Mouse (Mus musculus): ENCODE results near the gene Gp1bb. TPM values are rescaled to one million over a fixed set of nuclear protein-coding genes. Genes with fewer than 3 reads are reported as not detected.

Gp1bb gene
- polyA plus RNA-seq, 1 experiment from 2014 or later = 8.8 TPM

- no peaks in the 10 kb centered on the region for H3K36me3 ChIP-seq (ENCODE audit: insufficient read depth, low read length)
- peak overlapping the region; percentile 76 for H3K4me2 ChIP-seq (replicated peaks; ENCODE audit: low read depth, low read length)
- DNase-seq (ENCODE audit: low spot score) (no peak), ATAC-seq (0 out of 2 replicates have a peak, but pooled peaks have one; percentile 2)
- TF ChIP-seq CTCF (IDR thresholded peaks at IDR 0.05) (no peak), EP300 (IDR thresholded peaks at IDR 0.05) (no peak)
- H3K27ac ChIP-seq (ENCODE audit: low read length) = no peak overlapping the region
- H3K9ac ChIP-seq (replicated peaks; ENCODE audit: low read depth) = no peak overlapping the region
- H3K9me3 ChIP-seq (ENCODE audit: low read length) = no peaks in the 10 kb centered on the region
- 21% methylated on average over 25 of the region's 26 CpGs for WGBS
- H3K4me3 ChIP-seq (ENCODE audit: low read depth, low read length) = peak overlapping the region; percentile 41
- peaks cover 12% of the 10 kb centered on the region for H3K4me1 ChIP-seq (ENCODE audit: insufficient read depth, low read depth, low read length)
- peaks cover 38% of the 10 kb centered on the region for H3K27me3 ChIP-seq (replicated peaks; ENCODE audit: insufficient read depth, low read length)
These were observed 3.6 kb upstream of the Gp1bb start for GRCm38 (mm10) chr16:18625791-18626311.

- DNase-seq (ENCODE audit: low spot score) (no peak), ATAC-seq (no peak)
- Histone ChIP-seq H3K4me1 (ENCODE audit: insufficient read depth, low read depth, low read length) (peaks cover 14% of the 10 kb centered on the region), H3K4me2 (replicated peaks; ENCODE audit: low read depth, low read length) (no peak overlapping the region), H3K36me3 (ENCODE audit: insufficient read depth, low read length) (no peaks in the 10 kb centered on the region), H3K4me3 (ENCODE audit: low read depth, low read length) (no peak overlapping the region), H3K27ac (ENCODE audit: low read length) (no peak overlapping the region), H3K27me3 (replicated peaks; ENCODE audit: insufficient read depth, low read length) (peaks cover 45% of the 10 kb centered on the region), H3K9ac (replicated peaks; ENCODE audit: low read depth) (no peak overlapping the region), H3K9me3 (ENCODE audit: low read length) (no peaks in the 10 kb centered on the region)
- WGBS = 69% methylated on average over 14 of the region's 14 CpGs
- TF ChIP-seq CTCF (IDR thresholded peaks at IDR 0.05) (no peak), EP300 (IDR thresholded peaks at IDR 0.05) (no peak)
These were observed 2.9 kb upstream of the Gp1bb start for GRCm38 (mm10) chr16:18625097-18625496.

- no peak overlapping the region for H3K9ac ChIP-seq (replicated peaks; ENCODE audit: low read depth)
- no peaks in the 10 kb centered on the region for H3K9me3 ChIP-seq (ENCODE audit: low read length)
- 65% methylated on average over 12 of the region's 15 CpGs for WGBS
- H3K36me3 ChIP-seq (ENCODE audit: insufficient read depth, low read length) = no peaks in the 10 kb centered on the region
- no peak for TF ChIP-seq CTCF (IDR thresholded peaks at IDR 0.05)
- ATAC-seq (no peak), DNase-seq (ENCODE audit: low spot score) (no peak)
- peaks cover 49% of the 10 kb centered on the region for H3K27me3 ChIP-seq (replicated peaks; ENCODE audit: insufficient read depth, low read length)
- peaks cover 14% of the 10 kb centered on the region for H3K4me1 ChIP-seq (ENCODE audit: insufficient read depth, low read depth, low read length)
- no peak overlapping the region for H3K27ac ChIP-seq (ENCODE audit: low read length)
- no peak overlapping the region for H3K4me3 ChIP-seq (ENCODE audit: low read depth, low read length)
- H3K4me2 ChIP-seq (replicated peaks; ENCODE audit: low read depth, low read length) = no peak overlapping the region
These were observed 2.4 kb upstream of the Gp1bb start for GRCm38 (mm10) chr16:18624641-18625040.

- peaks cover 14% of the 10 kb centered on the region for H3K4me1 ChIP-seq (ENCODE audit: insufficient read depth, low read depth, low read length)
- no peaks in the 10 kb centered on the region for H3K9me3 ChIP-seq (ENCODE audit: low read length)
- TF ChIP-seq CTCF (IDR thresholded peaks at IDR 0.05) (no peak), EP300 (IDR thresholded peaks at IDR 0.05) (no peak)
- H3K27me3 ChIP-seq (replicated peaks; ENCODE audit: insufficient read depth, low read length) = peaks cover 54% of the 10 kb centered on the region
- no peak overlapping the region for H3K27ac ChIP-seq (ENCODE audit: low read length)
- no peak overlapping the region for H3K4me3 ChIP-seq (ENCODE audit: low read depth, low read length)
- H3K9ac ChIP-seq (replicated peaks; ENCODE audit: low read depth) = no peak overlapping the region
- 68% methylated on average over 15 of the region's 15 CpGs for WGBS
- no peak for ATAC-seq
- DNase-seq (ENCODE audit: low spot score) = no peak
- H3K36me3 ChIP-seq (ENCODE audit: insufficient read depth, low read length) = no peaks in the 10 kb centered on the region
- no peak overlapping the region for H3K4me2 ChIP-seq (replicated peaks; ENCODE audit: low read depth, low read length)
These were observed 1.7 kb upstream of the Gp1bb start for GRCm38 (mm10) chr16:18623751-18624540.

- 66% methylated on average over 29 of the region's 29 CpGs for WGBS
- no peak overlapping the region for H3K4me3 ChIP-seq (ENCODE audit: low read depth, low read length)
- DNase-seq (ENCODE audit: low spot score) = no peak
- no peaks in the 10 kb centered on the region for H3K36me3 ChIP-seq (ENCODE audit: insufficient read depth, low read length)
- no peak overlapping the region for H3K27ac ChIP-seq (ENCODE audit: low read length)
- peaks cover 14% of the 10 kb centered on the region for H3K4me1 ChIP-seq (ENCODE audit: insufficient read depth, low read depth, low read length)
- H3K4me2 ChIP-seq (replicated peaks; ENCODE audit: low read depth, low read length) = no peak overlapping the region
- H3K9ac ChIP-seq (replicated peaks; ENCODE audit: low read depth) = no peak overlapping the region
- ATAC-seq = no peak
- no peaks in the 10 kb centered on the region for H3K9me3 ChIP-seq (ENCODE audit: low read length)
- peaks cover 55% of the 10 kb centered on the region for H3K27me3 ChIP-seq (replicated peaks; ENCODE audit: insufficient read depth, low read length)
- no peak for TF ChIP-seq CTCF (IDR thresholded peaks at IDR 0.05)
- no peak for TF ChIP-seq EP300 (IDR thresholded peaks at IDR 0.05)
These were observed 930 bp upstream of the Gp1bb start for GRCm38 (mm10) chr16:18622916-18623750.

GRCm38 (mm10) chr16:18621362-18622001 is 721 bp downstream of the Gp1bb start:
- DNase-seq (ENCODE audit: low spot score) = no peak
- Histone ChIP-seq H3K9me3 (ENCODE audit: low read length) (no peaks in the 10 kb centered on the region), H3K4me1 (ENCODE audit: insufficient read depth, low read depth, low read length) (peaks cover 16% of the 10 kb centered on the region), H3K4me3 (ENCODE audit: low read depth, low read length) (peak overlapping the region; percentile 41), H3K4me2 (replicated peaks; ENCODE audit: low read depth, low read length) (peak overlapping the region; percentile 75), H3K9ac (replicated peaks; ENCODE audit: low read depth) (no peak overlapping the region), H3K27ac (ENCODE audit: low read length) (no peak overlapping the region), H3K36me3 (ENCODE audit: insufficient read depth, low read length) (no peaks in the 10 kb centered on the region), H3K27me3 (replicated peaks; ENCODE audit: insufficient read depth, low read length) (peaks cover 51% of the 10 kb centered on the region)
- WGBS = 10% methylated on average over 38 of the region's 38 CpGs
- no peak for ATAC-seq
- no peak for TF ChIP-seq EP300 (IDR thresholded peaks at IDR 0.05)
- no peak for TF ChIP-seq CTCF (IDR thresholded peaks at IDR 0.05)
